Mouse (Mus musculus) yolk sac, embryonic 10.5 days (tissue): ENCODE data around the gene 4930451I11Rik.
A peak's percentile ranks its signal among the peaks of the same experiment; 100 is the strongest.

Experiments used
- DNase-seq: peaks from one replicate; pipeline ENCODE4 v3.0.0-alpha.2; 2017; ENCODE audit warnings: low spot score

The 4930451I11Rik gene

GRCm38 (mm10) chr7:126831539-126831938, at the start of gene 4930451I11Rik:
Gene 4930451I11Rik (minus strand): TSS chr7:126831639.
- no peak for DNase-seq

GRCm38 (mm10) chr7:126881040-126881439, 49.6 kb upstream of the 4930451I11Rik start:
- no peak for DNase-seq

GRCm38 (mm10) chr7:126877239-126877638, 45.8 kb upstream of the 4930451I11Rik start:
- no peak for DNase-seq

GRCm38 (mm10) chr7:126870520-126870891, 39.1 kb upstream of the 4930451I11Rik start:
- DNase-seq: no peak

GRCm38 (mm10) chr7:126869780-126870519, 38.5 kb upstream of the 4930451I11Rik start:
- DNase-seq: no peak

GRCm38 (mm10) chr7:126868003-126868402, 36.6 kb upstream of the 4930451I11Rik start:
- no peak for DNase-seq

GRCm38 (mm10) chr7:126867534-126867933, 36.1 kb upstream of the 4930451I11Rik start:
- DNase-seq: no peak

GRCm38 (mm10) chr7:126863791-126864190, 32.4 kb upstream of the 4930451I11Rik start:
- no peak for DNase-seq

GRCm38 (mm10) chr7:126862147-126862784, 30.8 kb upstream of the 4930451I11Rik start, which contains the start of gene Ino80e:
Gene Ino80e (minus strand): TSS chr7:126862377.
- DNase-seq: peak; percentile 91

GRCm38 (mm10) chr7:126861429-126862130, 30.1 kb upstream of the 4930451I11Rik start, which contains the start of gene Hirip3:
Gene Hirip3 (plus strand): TSS chr7:126861972.
- DNase-seq: peak; percentile 96

- no peak for DNase-seq
These were observed 29.5 kb upstream of the 4930451I11Rik start for GRCm38 (mm10) chr7:126860987-126861386.

GRCm38 (mm10) chr7:126856741-126857420, 25.4 kb upstream of the 4930451I11Rik start:
- DNase-seq: no peak

- no peak for DNase-seq
These were observed 24.2 kb upstream of the 4930451I11Rik start for GRCm38 (mm10) chr7:126855641-126856040.

GRCm38 (mm10) chr7:126853454-126853853, 22.0 kb upstream of the 4930451I11Rik start:
- DNase-seq: no peak

- no peak for DNase-seq
These were observed 19.8 kb upstream of the 4930451I11Rik start for GRCm38 (mm10) chr7:126851192-126851591.

- no peak for DNase-seq
These were observed 18.7 kb upstream of the 4930451I11Rik start for GRCm38 (mm10) chr7:126850161-126850560.

- no peak for DNase-seq
These were observed 17.4 kb upstream of the 4930451I11Rik start for GRCm38 (mm10) chr7:126848794-126849193.

GRCm38 (mm10) chr7:126847421-126848398, 16.3 kb upstream of the 4930451I11Rik start:
- peak; percentile 30 for DNase-seq

GRCm38 (mm10) chr7:126847116-126847420, 15.6 kb upstream of the 4930451I11Rik start, which contains the start of gene Doc2a:
Gene Doc2a (plus strand): TSS chr7:126847416.
- DNase-seq: no peak

- no peak for DNase-seq
These were observed 14.1 kb upstream of the 4930451I11Rik start for GRCm38 (mm10) chr7:126845516-126845915.

- DNase-seq: no peak
These were observed 11.8 kb upstream of the 4930451I11Rik start for GRCm38 (mm10) chr7:126843276-126843675.
